Mouse (Mus musculus): ENCODE measurements around the gene Enah. TPM values are rescaled to one million over a fixed set of nuclear protein-coding genes. Genes with fewer than 3 reads are reported as not detected.

Enah gene
- total and polyA plus RNA-seq, 3 experiments, result 0.45 to 0.69 TPM; not detected in 1

GRCm38 (mm10) chr1:181860659-181861058 is 159.1 kb downstream of the Enah start (continued):
- TF ChIP-seq TAL1 (IDR thresholded peaks at IDR 0.05; ENCODE audit: low read length), result peak; percentile 52
- TF ChIP-seq EP300 (IDR thresholded peaks at IDR 0.05; ENCODE audit: low read depth in 1 of 2, low read length in 2 of 2), result peak; percentile 81 to 85
- 0 out of 2 replicates have a peak, but pooled peaks have one; percentile 29 for TF ChIP-seq TBP (IDR thresholded peaks at IDR 0.05; ENCODE audit: low read depth, low read length)
- peak; percentile 94 for TF ChIP-seq BHLHE40 (IDR thresholded peaks at IDR 0.05; ENCODE audit: borderline replicate concordance, low read depth, low read length)
- no peak for TF ChIP-seq POLR2AphosphoS5 (IDR thresholded peaks at IDR 0.05; ENCODE audit: borderline replicate concordance, low read depth, low read length)
- no peak for TF ChIP-seq USF2 (IDR thresholded peaks at IDR 0.05; ENCODE audit: borderline replicate concordance in 1 of 2, insufficient read depth in 1 of 2, low read depth in 1 of 2, low read length in 2 of 2)
- TF ChIP-seq NELFE (IDR thresholded peaks at IDR 0.05; ENCODE audit: low read depth, low read length), result peak; percentile 38
- TF ChIP-seq CHD1 (IDR thresholded peaks at IDR 0.05; ENCODE audit: low read depth, low read length), result no peak
- no peak for TF ChIP-seq ZNF384 (IDR thresholded peaks at IDR 0.05; ENCODE audit: low read depth, low read length)
- TF ChIP-seq MYB (IDR thresholded peaks at IDR 0.05; ENCODE audit: low read depth, low read length), result peak; percentile 81
- TF ChIP-seq MAZ (IDR thresholded peaks at IDR 0.05; ENCODE audit: low read depth, low read length), result no peak
- peak; percentile 91 for TF ChIP-seq MAX (IDR thresholded peaks at IDR 0.05; ENCODE audit: low read length)

- TF ChIP-seq POLR2AphosphoS2 (IDR thresholded peaks at IDR 0.05; ENCODE audit: low read length) (no peak), NRF1 (IDR thresholded peaks at IDR 0.05; ENCODE audit: insufficient read depth, low read depth, low read length, poor library complexity, severe bottlenecking) (no peak), ZC3H11A (IDR thresholded peaks at IDR 0.05; ENCODE audit: low read depth, low read length) (no peak), TAL1 (IDR thresholded peaks at IDR 0.05; ENCODE audit: low read length) (no peak), NELFE (IDR thresholded peaks at IDR 0.05; ENCODE audit: low read depth, low read length) (no peak)
- Histone ChIP-seq H3K36me3 (ENCODE audit: control insufficient read depth in 1 of 2, insufficient read depth in 2 of 2, low read length in 2 of 2) (peaks cover 0 to 5% of the 10 kb centered on the region in 2 experiments; a peak in 2 of 4 replicates), H3K9me3 (replicated peaks; ENCODE audit: insufficient read depth, low read length) (no peaks in the 10 kb centered on the region)
Observed at GRCm38 (mm10) chr1:181856329-181856728, 163.5 kb downstream of the Enah start.

DNA sequence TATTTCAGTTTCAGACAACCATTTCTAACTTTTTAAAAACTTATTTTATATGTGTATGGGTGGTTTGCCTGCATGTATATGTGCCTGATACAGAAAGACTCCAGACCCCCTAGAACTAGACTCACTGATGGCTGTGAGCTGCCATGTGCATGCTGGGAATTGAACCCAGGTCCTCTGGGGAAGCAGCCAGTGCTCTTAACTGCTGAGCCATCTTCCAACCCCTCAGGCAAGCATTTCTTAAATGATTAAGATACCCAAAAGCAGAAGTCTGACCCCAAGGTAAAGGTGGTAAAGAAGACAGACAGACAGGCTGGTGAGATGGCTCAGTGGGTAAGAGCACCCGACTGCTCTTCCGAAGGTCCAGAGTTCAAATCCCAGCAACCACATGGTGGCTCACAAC is 165.0 kb downstream of the Enah start:
- Histone ChIP-seq H3K9me3 (replicated peaks; ENCODE audit: insufficient read depth, low read length) (no peaks in the 10 kb centered on the region), H3K4me1 (ENCODE audit: control insufficient read depth in 1 of 2, insufficient read depth in 2 of 2, low read length in 2 of 2) (peaks cover 0 to 3% of the 10 kb centered on the region in 2 experiments; a peak in 1 of 4 replicates), H3K9ac (ENCODE audit: control insufficient read depth, low read depth, low read length, poor library complexity, severe bottlenecking) (no peak overlapping the region), H3K79me2 (ENCODE audit: control insufficient read depth, insufficient read depth, low read length, poor library complexity) (no peaks in the 10 kb centered on the region), H3K27ac (ENCODE audit: control insufficient read depth, low read depth, low read length) (no peak overlapping the region), H3K27me3 (ENCODE audit: control insufficient read depth in 1 of 2, insufficient read depth in 2 of 2, low read length in 2 of 2) (no peaks in the 10 kb centered on the region), H3K4me3 (ENCODE audit: control insufficient read depth in 1 of 2, insufficient read depth in 1 of 2, low read depth in 2 of 2, low read length in 2 of 2) (no peak overlapping the region), H3K36me3 (ENCODE audit: control insufficient read depth in 1 of 2, insufficient read depth in 2 of 2, low read length in 2 of 2) (no peaks in the 10 kb centered on the region)
- TF ChIP-seq MEF2A (IDR thresholded peaks at IDR 0.05; ENCODE audit: extremely low read depth, insufficient replicate concordance, low read depth, low read length, poor library complexity, severe bottlenecking) (no peak), CTCF (IDR thresholded peaks at IDR 0.05 in 2 of 3, conservative IDR thresholded peaks at IDR 0.05 in 1 of 3; ENCODE audit: control insufficient read depth in 1 of 3, insufficient read depth in 1 of 3, low read depth in 2 of 3, low read length in 3 of 3, poor library complexity in 1 of 3, severe bottlenecking in 1 of 3) (no peak), JUND (IDR thresholded peaks at IDR 0.05; ENCODE audit: low read depth, low read length) (no peak), TBP (IDR thresholded peaks at IDR 0.05; ENCODE audit: low read depth, low read length) (peak; percentile 98), KAT2A (conservative IDR thresholded peaks at IDR 0.05; ENCODE audit: low read depth, low read length) (no peak), MAZ (IDR thresholded peaks at IDR 0.05; ENCODE audit: low read depth, low read length) (no peak), MAFK (IDR thresholded peaks at IDR 0.05; ENCODE audit: borderline replicate concordance, low read depth, low read length) (0 out of 2 replicates have a peak, but pooled peaks have one; percentile 30), RAD21 (IDR thresholded peaks at IDR 0.05; ENCODE audit: low read depth, low read length) (no peak)
- DNase-seq (ENCODE audit: low read depth, low spot score), result peak; percentile 68

More at GRCm38 (mm10) chr1:181856329-181856728, 163.5 kb downstream of the Enah start:
- no peak overlapping the region for H3K27ac ChIP-seq (ENCODE audit: control insufficient read depth, low read depth, low read length)
- H3K9ac ChIP-seq (ENCODE audit: control insufficient read depth, low read depth, low read length, poor library complexity, severe bottlenecking), result no peak overlapping the region
- H3K79me2 ChIP-seq (ENCODE audit: control insufficient read depth, insufficient read depth, low read length, poor library complexity), result no peaks in the 10 kb centered on the region
- H3K4me3 ChIP-seq (ENCODE audit: control insufficient read depth in 1 of 2, insufficient read depth in 1 of 2, low read depth in 2 of 2, low read length in 2 of 2), result no peak overlapping the region
- H3K4me1 ChIP-seq (ENCODE audit: control insufficient read depth in 1 of 2, insufficient read depth in 2 of 2, low read length in 2 of 2), result peaks cover 1 to 17% of the 10 kb centered on the region in 2 experiments; a peak in 3 of 4 replicates
- DNase-seq (ENCODE audit: low read depth, low spot score), result no peak
- H3K27me3 ChIP-seq (ENCODE audit: control insufficient read depth in 1 of 2, insufficient read depth in 2 of 2, low read length in 2 of 2), result no peaks in the 10 kb centered on the region

Data from MEL (cell line).